Mouse (Mus musculus): ENCODE data around the gene Fcho1. TPM values are rescaled to one million over a fixed set of nuclear protein-coding genes. Genes with fewer than 3 reads are reported as not detected.

Fcho1 gene
- total RNA-seq (2023): 99.7 TPM

DNA sequence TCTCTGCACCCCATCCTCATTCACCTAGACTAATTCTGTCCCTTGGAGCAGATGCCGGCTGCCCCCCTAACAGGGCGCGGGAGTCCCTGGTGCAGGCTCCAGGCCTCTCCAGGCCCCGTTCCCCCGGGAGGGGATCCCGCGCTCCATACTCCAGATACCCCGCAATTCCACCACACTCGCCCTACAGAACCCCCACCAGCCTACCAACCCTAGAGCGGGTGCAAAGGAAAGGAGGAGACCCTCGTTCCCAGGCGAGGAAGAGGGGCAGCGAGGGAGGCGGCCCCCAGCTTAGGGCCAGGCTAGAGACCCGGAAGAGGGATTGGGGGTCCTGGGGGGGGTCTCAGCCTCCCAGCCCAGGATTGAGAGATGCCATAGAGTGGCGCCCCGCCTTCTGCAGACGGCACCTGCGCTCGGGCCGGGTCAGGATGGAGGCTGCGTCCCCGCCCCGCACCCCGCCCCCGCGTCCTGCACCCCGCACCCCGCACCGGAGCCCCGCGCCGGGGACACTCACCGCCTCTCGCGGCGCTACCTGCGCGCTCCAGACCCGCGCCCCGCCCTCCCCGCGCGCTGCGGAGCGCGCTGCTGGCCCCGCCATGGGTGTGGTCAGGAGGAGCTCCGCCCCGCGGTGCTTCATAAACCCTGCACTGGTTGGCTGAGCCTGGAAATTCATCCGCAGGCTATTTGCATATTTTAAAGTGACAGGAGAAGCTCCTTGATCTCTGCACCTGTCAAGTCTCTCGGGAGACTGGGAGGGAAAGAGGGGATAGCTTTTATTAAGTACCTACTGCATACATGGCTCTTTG lies at the start of gene Fcho1:
Gene Fcho1 (minus strand): TSS at position 595 of the 803 bp plus-strand sequence.

DNA sequence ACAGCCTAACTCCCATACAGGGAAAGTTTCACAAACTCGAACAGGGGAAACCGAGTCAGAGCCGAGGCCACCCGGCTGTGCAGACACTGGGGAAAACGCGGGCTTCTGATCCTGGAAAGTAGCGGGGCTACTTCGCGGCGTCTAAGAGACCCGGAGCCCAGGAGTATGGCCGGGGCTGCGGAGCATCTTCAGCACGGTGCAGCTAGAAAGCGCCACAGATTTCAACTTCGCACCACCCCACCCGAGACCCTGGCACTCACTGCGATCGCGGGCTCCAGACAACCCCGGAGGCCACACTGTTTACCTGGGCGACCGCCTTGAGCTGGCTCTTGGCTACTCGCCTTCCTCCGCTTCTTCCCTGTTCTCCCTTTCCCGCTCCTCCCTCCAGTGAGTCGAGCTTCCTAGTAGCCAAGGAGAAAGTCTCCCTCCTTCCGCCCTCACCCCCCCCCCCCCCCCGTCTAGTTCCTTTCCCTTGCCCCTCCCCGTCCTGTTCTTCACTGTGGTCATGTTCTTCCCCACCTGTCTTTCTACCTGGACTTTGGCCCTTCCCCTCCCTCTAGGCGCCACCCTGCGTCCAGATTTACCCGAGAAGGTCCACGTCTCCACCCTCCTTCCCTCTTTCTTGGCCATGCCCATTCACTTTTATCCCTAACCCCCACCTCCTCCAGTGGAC lies 24.0 kb downstream of the Fcho1 start, which contains the start of gene B3gnt3:
Gene B3gnt3 (minus strand): TSS at position 376 of the 673 bp plus-strand sequence.

DNA sequence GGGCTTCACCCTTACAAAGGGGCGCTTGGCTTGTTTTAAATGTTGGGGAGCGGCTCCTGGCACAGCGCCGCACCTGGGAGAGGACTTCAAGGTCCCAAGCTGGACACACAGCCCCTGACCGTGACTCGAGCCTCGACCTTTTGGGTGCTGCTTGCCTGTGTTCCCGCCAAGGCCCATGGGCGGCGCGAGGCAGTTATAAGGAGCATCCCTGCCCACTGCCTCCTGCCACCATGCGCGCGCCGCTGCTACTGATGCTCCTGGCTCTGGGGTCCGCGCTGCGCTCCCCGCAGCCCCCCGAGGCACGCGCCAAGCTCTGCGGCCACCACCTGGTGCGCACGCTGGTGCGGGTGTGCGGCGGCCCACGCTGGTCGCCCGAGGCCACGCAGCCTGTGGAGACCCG lies 36.5 kb downstream of the Fcho1 start, which contains the start of gene Insl3:
Gene Insl3 (plus strand): TSS at position 187 of the 400 bp plus-strand sequence.

DNA sequence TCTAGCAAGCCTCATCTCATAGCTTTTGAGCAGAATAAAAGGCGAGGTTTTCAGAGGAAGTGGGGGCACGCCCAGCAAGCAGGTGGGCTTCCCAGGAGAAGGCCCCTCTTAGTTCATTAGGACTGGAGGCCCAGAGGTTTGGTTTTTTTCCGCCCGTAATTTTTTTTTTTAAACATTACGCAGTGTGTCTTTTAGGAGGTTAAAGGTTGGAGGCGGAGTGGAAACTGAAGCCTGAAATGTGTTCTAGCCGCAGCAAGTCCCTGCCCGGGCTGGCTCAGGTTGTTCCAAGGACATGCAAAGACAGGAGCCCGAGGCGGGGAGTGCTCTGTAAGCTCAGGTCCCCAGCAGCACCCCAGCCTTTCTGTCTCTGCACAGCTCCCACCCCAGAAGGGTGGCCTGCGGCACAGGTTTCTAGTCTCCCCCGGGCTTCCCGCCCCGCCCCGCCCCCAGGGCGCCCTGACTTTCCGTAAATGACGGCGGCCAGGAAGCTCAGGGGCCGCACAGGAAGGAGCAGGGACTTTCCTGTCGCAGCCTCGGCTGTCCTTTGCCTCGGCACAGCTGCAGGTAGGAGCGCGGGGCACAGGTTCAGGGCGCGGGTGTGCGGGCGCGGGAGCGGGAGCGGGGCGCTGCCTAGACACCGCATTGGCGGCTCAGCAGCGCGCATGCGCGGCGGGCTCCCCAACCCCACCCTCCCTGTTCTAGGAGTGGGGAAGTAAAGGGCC lies 49.3 kb downstream of the Fcho1 start, which contains the start of gene Jak3:
Gene Jak3 (plus strand): TSS at position 277 of the 722 bp plus-strand sequence.

DNA sequence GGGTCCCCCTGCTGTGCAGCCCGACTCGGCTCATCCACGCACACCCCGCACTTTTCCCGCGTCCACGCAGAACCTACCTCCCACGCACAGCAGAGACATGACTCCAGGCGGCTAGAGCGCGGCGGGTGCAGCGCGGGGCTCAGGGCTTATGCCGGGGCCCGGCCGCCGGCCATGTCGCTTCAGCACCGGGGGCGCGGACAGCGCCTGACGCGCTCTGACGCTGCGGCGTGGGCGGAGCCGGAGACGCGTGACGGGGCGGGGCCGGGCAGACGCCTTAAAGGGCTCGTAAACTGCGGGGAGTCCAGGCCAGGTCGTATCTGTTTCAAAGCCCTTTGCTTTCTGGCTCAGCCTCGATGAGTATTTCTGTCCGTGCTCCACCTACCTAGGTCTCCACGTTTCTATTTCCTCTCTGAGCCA lies 54.0 kb downstream of the Fcho1 start, which contains the start of gene Unc13a:
Gene Unc13a (minus strand): TSS at position 209 of the 417 bp plus-strand sequence.

Other genes with a start within 250 kb of the Fcho1 start
- 20.5 TPM for gene Ano8, start 239.8 kb downstream of the Fcho1 start, total RNA-seq (2023)
- gene Gtpbp3, start 237.6 kb downstream of the Fcho1 start, total RNA-seq (2023): 10.3 TPM
- 0.56 TPM for gene Plvap, start 214.0 kb downstream of the Fcho1 start, total RNA-seq (2023)
- gene Ccdc194, start 200.0 kb downstream of the Fcho1 start, total RNA-seq (2023): not detected
- 56.4 TPM for gene Bst2, start 188.3 kb downstream of the Fcho1 start, total RNA-seq (2023)
- gene Mvb12a, start 182.8 kb downstream of the Fcho1 start, total RNA-seq (2023): 27.1 TPM
- gene Tmem221, start 166.8 kb downstream of the Fcho1 start, total RNA-seq (2023): 1.2 TPM
- not detected for gene Nxnl1, start 159.1 kb downstream of the Fcho1 start, total RNA-seq (2023)
- 5.5 TPM for gene Slc27a1, start 156.8 kb downstream of the Fcho1 start, total RNA-seq (2023)
- 49.5 TPM for gene Pgls, start 133.5 kb downstream of the Fcho1 start, total RNA-seq (2023)
- 13.7 TPM for gene Fam129c, start 128.1 kb downstream of the Fcho1 start, total RNA-seq (2023)
- gene Colgalt1, start 114.7 kb downstream of the Fcho1 start, total RNA-seq (2023): 42.5 TPM
- 0.53 TPM for gene Unc13a, start 54.0 kb downstream of the Fcho1 start, total RNA-seq (2023)
- gene Jak3, start 49.4 kb downstream of the Fcho1 start, total RNA-seq (2023): 72.0 TPM
- gene Insl3, start 36.5 kb downstream of the Fcho1 start, total RNA-seq (2023): 50.8 TPM
- gene B3gnt3, start 23.9 kb downstream of the Fcho1 start, total RNA-seq (2023): 0.53 TPM
- 11.5 TPM for gene Zfp709, start 156.3 kb upstream of the Fcho1 start, total RNA-seq (2023)
- 5.5 TPM for gene Zfp882, start 182.9 kb upstream of the Fcho1 start, total RNA-seq (2023)
- gene Zfp617, start 182.9 kb upstream of the Fcho1 start, total RNA-seq (2023): 8.0 TPM
- gene Zfp961, start 225.3 kb upstream of the Fcho1 start, total RNA-seq (2023): 8.1 TPM

Data from CD4-positive naive resting alpha-beta T cell, adult 76 days (primary cell).